Mouse (Mus musculus) bone marrow macrophage, adult 2 months (primary cell): Measurements from ENCODE around the gene Mrpl58.

ENCODE experiments used
- CTCF ChIP-seq: IDR thresholded peaks from 2 replicates; pipeline ENCODE4 v1.5.1; 2012; ENCODE audit warnings: low read depth, mild to moderate bottlenecking, low read length, moderate library complexity
- POLR2A ChIP-seq: IDR thresholded peaks from 2 replicates; pipeline ENCODE4 v1.6.1; 2012; ENCODE audit warnings: mild to moderate bottlenecking, low read depth, low read length, borderline replicate concordance

DNA sequence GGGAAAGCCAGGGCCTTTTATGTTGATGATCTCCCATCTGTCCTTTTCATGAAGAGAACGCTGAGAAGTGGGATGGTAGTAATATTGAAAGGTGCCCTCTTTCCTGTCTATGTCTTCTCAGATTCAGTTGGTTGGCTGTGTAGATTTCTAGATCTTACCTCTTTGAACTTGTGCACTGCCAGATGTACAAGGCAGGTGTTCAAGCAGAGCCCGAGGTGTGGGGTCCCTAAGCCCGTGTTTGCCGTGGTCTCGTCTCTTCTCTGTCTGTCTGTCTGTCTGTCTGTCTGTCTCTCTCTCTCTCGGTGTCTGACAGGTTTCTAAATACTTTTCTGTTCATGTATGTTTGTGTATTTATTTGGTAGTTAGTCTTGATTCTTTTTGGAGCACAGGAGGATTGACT is 22.1 kb downstream of the Mrpl58 start:
- TF ChIP-seq POLR2A (no peak), CTCF (no peak)
